Mouse (Mus musculus): Measurements from ENCODE around the gene Ripor1. TPM values are rescaled to one million over a fixed set of nuclear protein-coding genes. Genes with fewer than 3 reads are reported as not detected.

Ripor1 gene
- total RNA-seq (2023): 12.0 and 14.2 TPM in 2 replicates

GRCm38 (mm10) chr8:105604804-105605381 is at the start of gene Ripor1:
Ripor1 (plus strand) TSS chr8:105605255.

GRCm38 (mm10) chr8:105565952-105566702 is 38.9 kb upstream of the Ripor1 start, which contains the start of gene Atp6v0d1:
Atp6v0d1 (minus strand) TSS chr8:105566047.

GRCm38 (mm10) chr8:105636018-105636962 is 31.2 kb downstream of the Ripor1 start, which contains the start of gene Ctcf:
Ctcf (plus strand) TSS chr8:105636568.

GRCm38 (mm10) chr8:105636963-105637510 is 32.0 kb downstream of the Ripor1 start, which contains the start of gene Agrp:
Agrp (minus strand) TSS chr8:105637393.

Other genes with a start within 250 kb of the Ripor1 start
- gene Plekhg4, start 232.0 kb upstream of the Ripor1 start, total RNA-seq (2023): 0.73 and 1.3 TPM in 2 replicates
- 0.32 and 1.1 TPM in 2 replicates for gene Kctd19, start 191.8 kb upstream of the Ripor1 start, total RNA-seq (2023)
- gene Lrrc36, start 191.7 kb upstream of the Ripor1 start, total RNA-seq (2023): not detected in 2 replicates
- gene Tppp3, start 133.7 kb upstream of the Ripor1 start, total RNA-seq (2023): 14.4 and 17.1 TPM in 2 replicates
- 1.4 and 2.3 TPM in 2 replicates for gene Zdhhc1, start 108.4 kb upstream of the Ripor1 start, total RNA-seq (2023)
- not detected in 2 replicates for gene Hsd11b2, start 86.5 kb upstream of the Ripor1 start, total RNA-seq (2023)
- 171 and 179 TPM in 2 replicates for gene Atp6v0d1, start 39.2 kb upstream of the Ripor1 start, total RNA-seq (2023)
- gene Ctcf, start 31.3 kb downstream of the Ripor1 start, total RNA-seq (2023): 81.4 and 116 TPM in 2 replicates
- 0.66 TPM in 1 of 2 replicates, not detected in the other for gene Agrp, start 32.1 kb downstream of the Ripor1 start, total RNA-seq (2023)
- 10.1 and 11.5 TPM in 2 replicates for gene Carmil2, start 81.0 kb downstream of the Ripor1 start, total RNA-seq (2023)
- 25.3 and 25.9 TPM in 2 replicates for gene Acd, start 95.8 kb downstream of the Ripor1 start, total RNA-seq (2023)
- gene Pard6a, start 95.9 kb downstream of the Ripor1 start, total RNA-seq (2023): 4.4 and 5.0 TPM in 2 replicates
- gene 4933405L10Rik, start 102.4 kb downstream of the Ripor1 start, total RNA-seq (2023): not detected in 2 replicates
- gene Enkd1, start 103.0 kb downstream of the Ripor1 start, total RNA-seq (2023): 6.0 and 6.4 TPM in 2 replicates
- gene Gfod2, start 153.4 kb downstream of the Ripor1 start, total RNA-seq (2023): 0.25 and 0.60 TPM in 2 replicates
- gene Ranbp10, start 222.1 kb downstream of the Ripor1 start, total RNA-seq (2023): 25.4 and 31.0 TPM in 2 replicates
- not detected in 2 replicates for gene Tsnaxip1, start 222.5 kb downstream of the Ripor1 start, total RNA-seq (2023)
- 10.3 and 15.0 TPM in 2 replicates for gene Cenpt, start 248.0 kb downstream of the Ripor1 start, total RNA-seq (2023)
- 29.9 and 31.8 TPM in 2 replicates for gene Thap11, start 249.9 kb downstream of the Ripor1 start, total RNA-seq (2023)

Measured in neutrophil, adult 65 days (primary cell).